Mouse (Mus musculus) spleen, postnatal 4 days (tissue): ENCODE data around the gene Igfals.

Source experiments
- DNase-seq, 2 experiments: peaks; one replicate each; pipeline ENCODE4 v3.0.0; 2022; ENCODE audit warnings: low spot score in 2 of 2

Gene Igfals

GRCm38 (mm10) chr17:24865776-24866175 lies at the start of gene Igfals:
Igfals (plus strand) TSS chr17:24865997.
- no peak for DNase-seq

GRCm38 (mm10) chr17:24817503-24817902 lies 48.3 kb upstream of the Igfals start:
- no peak for DNase-seq

- DNase-seq: no peak
Measured at GRCm38 (mm10) chr17:24818172-24818571, 47.6 kb upstream of the Igfals start.

- DNase-seq: no peak
Measured at GRCm38 (mm10) chr17:24819469-24819868, 46.3 kb upstream of the Igfals start.

GRCm38 (mm10) chr17:24821351-24822280 lies 44.2 kb upstream of the Igfals start:
- DNase-seq: no peak

- no peak for DNase-seq
Measured at GRCm38 (mm10) chr17:24839842-24840241, 26.0 kb upstream of the Igfals start, which contains the start of gene Hagh. Hagh (plus strand) TSS chr17:24840143.

GRCm38 (mm10) chr17:24840341-24840740 lies 25.5 kb upstream of the Igfals start:
- no peak for DNase-seq

- peak; percentile 44 to 73 for DNase-seq
Measured at GRCm38 (mm10) chr17:24841133-24841532, 24.7 kb upstream of the Igfals start.

- DNase-seq: peak; percentile 45 to 64
Measured at GRCm38 (mm10) chr17:24842631-24843030, 23.2 kb upstream of the Igfals start.

GRCm38 (mm10) chr17:24844525-24844924 lies 21.3 kb upstream of the Igfals start:
- DNase-seq: no peak

GRCm38 (mm10) chr17:24847386-24847785 lies 18.4 kb upstream of the Igfals start:
- no peak for DNase-seq

- DNase-seq: peak; percentile 47 to 66
Measured at GRCm38 (mm10) chr17:24848600-24849031, 17.2 kb upstream of the Igfals start.

DNA sequence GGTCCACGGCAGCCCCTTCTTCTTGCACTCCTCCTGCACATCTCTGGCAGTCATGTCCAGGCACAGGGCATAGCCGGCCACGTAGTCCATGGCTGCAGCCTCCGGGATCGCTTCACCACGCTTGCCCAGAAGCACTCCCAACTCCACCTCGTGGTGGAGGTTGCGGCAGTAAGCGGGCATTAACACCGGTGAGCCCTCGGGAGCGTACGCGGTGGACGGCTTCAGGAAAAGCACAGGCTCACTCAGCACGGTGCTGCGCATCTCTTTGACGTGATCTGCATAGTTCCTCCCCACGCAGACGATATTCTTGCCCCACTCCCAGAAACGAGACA lies 16.1 kb upstream of the Igfals start:
- DNase-seq: no peak

GRCm38 (mm10) chr17:24850065-24850772 lies 15.6 kb upstream of the Igfals start, which contains the start of gene Fahd1:
Fahd1 (minus strand) TSS chr17:24850364.
- peak; percentile 94 to 95 for DNase-seq

DNA sequence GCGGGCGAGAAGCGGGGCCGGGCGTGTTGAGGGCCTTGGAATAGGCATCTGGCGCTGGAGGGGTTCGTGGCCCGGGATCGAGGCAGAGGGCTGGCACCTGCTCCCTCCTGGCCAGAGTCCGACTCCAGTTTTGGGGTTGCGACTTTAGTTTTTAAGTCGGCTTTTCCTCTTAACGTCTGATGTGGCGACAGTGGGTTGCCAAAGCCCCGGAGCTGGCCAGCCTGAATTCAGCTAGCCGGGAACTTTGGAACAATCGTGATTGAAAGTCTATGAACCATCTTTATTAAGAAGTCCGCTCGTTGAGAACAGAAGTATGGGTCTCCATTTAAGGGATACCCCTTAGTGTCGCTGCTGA lies 15.0 kb upstream of the Igfals start:
- no peak for DNase-seq

GRCm38 (mm10) chr17:24851381-24852125 lies 14.2 kb upstream of the Igfals start:
- DNase-seq: peak in 1 of 2 experiments; percentile 58

GRCm38 (mm10) chr17:24855838-24856464 lies 9.8 kb upstream of the Igfals start:
- no peak for DNase-seq

- DNase-seq: peak in 1 of 2 experiments; percentile 59
Measured at GRCm38 (mm10) chr17:24856589-24856988, 9.2 kb upstream of the Igfals start.

DNA sequence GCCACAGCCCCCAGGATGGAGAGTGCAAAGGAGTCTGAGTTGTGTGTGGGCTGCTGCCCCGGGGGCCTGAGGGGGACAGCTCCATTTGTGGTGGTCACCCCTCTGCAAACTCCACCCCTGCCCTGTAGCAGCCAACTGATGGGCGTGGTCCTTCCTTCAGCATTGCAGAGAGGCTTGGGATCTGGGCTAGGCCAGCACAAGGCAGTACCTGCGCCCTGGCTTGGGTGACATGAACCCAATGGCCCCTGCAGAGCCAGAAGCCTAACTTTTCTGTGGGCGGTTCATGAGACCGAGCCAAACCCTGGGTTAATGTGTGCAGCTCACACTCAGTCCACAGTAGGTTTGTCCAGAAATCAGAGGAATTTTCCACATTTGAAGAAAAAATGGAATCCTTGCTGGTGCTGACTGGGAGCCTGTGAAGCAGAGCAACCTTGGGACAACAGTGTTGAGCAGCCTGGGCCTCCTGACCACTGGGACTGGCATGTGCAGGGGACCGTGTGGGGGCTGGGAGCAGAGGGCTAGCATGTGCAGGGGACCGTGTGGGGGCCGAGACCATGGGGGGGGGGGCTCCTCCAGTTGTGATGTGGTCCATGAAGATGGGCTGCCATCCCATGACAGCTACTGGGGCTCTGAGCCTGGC lies 7.8 kb upstream of the Igfals start:
- DNase-seq: peak; percentile 62 to 73

DNA sequence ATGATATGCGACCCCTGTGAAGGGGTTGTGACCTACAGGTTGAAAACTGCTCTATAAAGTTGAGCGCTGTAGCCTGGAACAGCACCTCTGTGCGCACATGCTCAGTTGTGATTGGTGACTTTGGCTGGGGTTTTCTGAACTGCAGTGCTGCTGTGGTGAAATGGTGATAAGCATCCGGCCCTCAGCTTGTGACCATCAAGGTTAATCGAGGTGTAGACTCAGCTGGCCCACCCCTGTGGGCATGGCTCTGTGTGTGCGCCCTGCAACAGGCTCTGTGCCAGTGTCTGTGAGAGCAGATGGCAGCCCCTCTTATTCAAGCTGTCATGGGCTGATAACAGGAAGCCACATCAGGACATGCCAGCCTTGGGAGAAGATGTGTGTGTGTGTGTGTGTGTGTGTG lies 6.8 kb upstream of the Igfals start:
- peak; percentile 84 for DNase-seq

- peak; percentile 74 to 81 for DNase-seq
Measured at GRCm38 (mm10) chr17:24860076-24860475, 5.7 kb upstream of the Igfals start.
